In the genomic region with DNA sequence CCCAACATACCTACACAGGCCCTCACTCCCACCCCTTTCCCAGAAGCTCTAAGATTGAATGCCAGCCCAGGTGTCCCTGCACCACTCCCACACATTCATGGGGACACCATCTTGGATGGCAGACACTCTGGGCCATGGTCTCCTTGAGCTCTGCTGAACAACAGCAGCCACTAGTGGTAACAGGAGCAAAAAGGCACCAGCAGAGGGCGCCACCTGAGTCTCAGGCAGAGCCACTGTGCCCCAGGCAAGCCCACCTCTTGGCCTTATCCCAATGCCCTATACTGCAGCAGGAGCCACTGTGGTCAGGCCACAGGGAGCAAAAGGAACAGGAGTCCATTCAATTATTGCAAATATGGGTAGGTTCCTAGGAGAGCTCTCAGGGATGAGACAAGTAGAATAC, we compare ENCODE assay signal across 9 mouse cellular contexts. TPM values are rescaled to one million over a fixed set of nuclear protein-coding genes. Genes with fewer than 3 reads are reported as not detected.
A peak's percentile ranks its signal among the peaks of the same experiment; 100 is the strongest.
DNase-seq lines count a peak whose midpoint lies in the region; ATAC-seq lines count a peak whose summit lies in the region.
"Had no signal": no experiment of that assay in that cellular context is flagged by ENCODE, and none has a peak within 500 bp of the region (broad histone marks: within the 10 kb centered on the region; RNA-seq: fewer than 3 reads in every experiment).

No protein-coding gene starts in this region.

- no peak overlapping the region for H3K4me3 ChIP-seq in heart, embryonic 12.5 days
- H3K4me3 ChIP-seq: embryonic facial prominence, embryonic 13.5 days had no signal

- no peaks in the 10 kb centered on the region for H3K36me3 ChIP-seq in heart, embryonic 12.5 days
- H3K36me3 ChIP-seq: embryonic facial prominence, embryonic 13.5 days had no signal

- no peak overlapping the region for H3K4me2 ChIP-seq in heart, embryonic 12.5 days
- H3K4me2 ChIP-seq: embryonic facial prominence, embryonic 13.5 days had no signal

- no peak overlapping the region for H3K9ac ChIP-seq in heart, embryonic 12.5 days
- H3K9ac ChIP-seq: embryonic facial prominence, embryonic 13.5 days had no signal

- H3K27me3 ChIP-seq in heart, embryonic 12.5 days (replicated peaks), result peaks cover 56% of the 10 kb centered on the region

- no peaks in the 10 kb centered on the region for H3K9me3 ChIP-seq in heart, embryonic 12.5 days (replicated peaks)
- H3K9me3 ChIP-seq: embryonic facial prominence, embryonic 13.5 days had no signal

- no peaks in the 10 kb centered on the region for H3K4me1 ChIP-seq in heart, embryonic 12.5 days (replicated peaks)

- peak; percentile 23 to 53 for DNase-seq in heart, postnatal 14 days
- DNase-seq in A20 (ENCODE audit: low read depth, low spot score), result peak; percentile 82
- DNase-seq in MN1 (ENCODE audit: low spot score), result peak; percentile 40
- peak; percentile 56 for DNase-seq in forelimb bud, embryonic 11.5 days (ENCODE audit: low read depth, low spot score)
- DNase-seq in frontal cortex, postnatal 36 days (ENCODE audit: low spot score in 2 of 2), result no peak
- DNase-seq in right cerebral cortex, postnatal 10 days (ENCODE audit: low spot score in 2 of 2), result no peak

- no peak for ATAC-seq in heart, embryonic 12.5 days (ENCODE audit: insufficient number of reproducible peaks, low FRiP score)
- peak; percentile 65 for ATAC-seq in monocyte, adult 5-6 weeks (replicated peaks; ENCODE audit: insufficient number of reproducible peaks, low FRiP score, low TSS enrichment, poor library complexity, severe bottlenecking)

- no peak overlapping the region for H3K27ac ChIP-seq in heart, embryonic 12.5 days (ENCODE audit: poor library complexity, severe bottlenecking)
- H3K27ac ChIP-seq: embryonic facial prominence, embryonic 13.5 days had no signal

- WGBS in heart, embryonic 12.5 days, result 7% methylated on average over 1 of the region's 1 CpGs

- intact Hi-C loops in heart, postnatal 14 days (cut with DNase I), result no loop called here

RNA-seq across cellular contexts. Expression of a gene that starts 26.3 kb away (rescaled TPM):
- total RNA-seq in heart, postnatal 14 days (2021), result 100 to 1,000 TPM; 158 TPM
- polyA plus RNA-seq in heart, embryonic 12.5 days (2016; fragmentation: Nextera tagmentation; extraction: Ambion mirVana), result 207 and 213 TPM in 2 replicates
- 239 to 305 TPM (median 293 TPM) in 3 replicates for total RNA-seq in monocyte, adult 5-6 weeks (2017)

RNA-seq across cellular contexts. Expression of a gene that starts 27.2 kb away (rescaled TPM):
- 10 to 100 TPM; 53.4 to 55.2 TPM for total RNA-seq in heart, postnatal 14 days (2021)
- 59.7 and 60.7 TPM in 2 replicates for polyA plus RNA-seq in heart, embryonic 12.5 days (2016; fragmentation: Nextera tagmentation; extraction: Ambion mirVana)
- 49.6 to 69.8 TPM (median 54.5 TPM) in 3 replicates for total RNA-seq in monocyte, adult 5-6 weeks (2017)

RNA-seq across cellular contexts. Expression of a gene that starts 46.0 kb away (rescaled TPM):
- under 1 TPM; 0.10 to 0.29 TPM for total RNA-seq in heart, postnatal 14 days (2021)
- polyA plus RNA-seq in heart, embryonic 12.5 days (2016; fragmentation: Nextera tagmentation; extraction: Ambion mirVana), result 0.41 TPM in 1 of 2 replicates, not detected in the other
- 0.32 to 0.76 TPM (median 0.49 TPM) in 3 replicates for total RNA-seq in monocyte, adult 5-6 weeks (2017)

RNA-seq across cellular contexts. Expression of a gene that starts 57.8 kb away (rescaled TPM):
- total RNA-seq in heart, postnatal 14 days (2021), result under 1 TPM; 0.76 to 1.00 TPM
- polyA plus RNA-seq in heart, embryonic 12.5 days (2016; fragmentation: Nextera tagmentation; extraction: Ambion mirVana), result 0.74 and 0.90 TPM in 2 replicates
- 26.9 to 31.5 TPM (median 28.6 TPM) in 3 replicates for total RNA-seq in monocyte, adult 5-6 weeks (2017)

Comparison
In these comparisons a context has a peak if more than half of its experiments do, and no peak if none do; other contexts are left out.
1. DNase-seq: peak in heart, postnatal 14 days (2 of 2), A20 (single experiment), MN1 (single experiment) and forelimb bud, embryonic 11.5 days (single experiment); none in frontal cortex, postnatal 36 days (0 of 2) and right cerebral cortex, postnatal 10 days (0 of 2).